In the genomic region with DNA sequence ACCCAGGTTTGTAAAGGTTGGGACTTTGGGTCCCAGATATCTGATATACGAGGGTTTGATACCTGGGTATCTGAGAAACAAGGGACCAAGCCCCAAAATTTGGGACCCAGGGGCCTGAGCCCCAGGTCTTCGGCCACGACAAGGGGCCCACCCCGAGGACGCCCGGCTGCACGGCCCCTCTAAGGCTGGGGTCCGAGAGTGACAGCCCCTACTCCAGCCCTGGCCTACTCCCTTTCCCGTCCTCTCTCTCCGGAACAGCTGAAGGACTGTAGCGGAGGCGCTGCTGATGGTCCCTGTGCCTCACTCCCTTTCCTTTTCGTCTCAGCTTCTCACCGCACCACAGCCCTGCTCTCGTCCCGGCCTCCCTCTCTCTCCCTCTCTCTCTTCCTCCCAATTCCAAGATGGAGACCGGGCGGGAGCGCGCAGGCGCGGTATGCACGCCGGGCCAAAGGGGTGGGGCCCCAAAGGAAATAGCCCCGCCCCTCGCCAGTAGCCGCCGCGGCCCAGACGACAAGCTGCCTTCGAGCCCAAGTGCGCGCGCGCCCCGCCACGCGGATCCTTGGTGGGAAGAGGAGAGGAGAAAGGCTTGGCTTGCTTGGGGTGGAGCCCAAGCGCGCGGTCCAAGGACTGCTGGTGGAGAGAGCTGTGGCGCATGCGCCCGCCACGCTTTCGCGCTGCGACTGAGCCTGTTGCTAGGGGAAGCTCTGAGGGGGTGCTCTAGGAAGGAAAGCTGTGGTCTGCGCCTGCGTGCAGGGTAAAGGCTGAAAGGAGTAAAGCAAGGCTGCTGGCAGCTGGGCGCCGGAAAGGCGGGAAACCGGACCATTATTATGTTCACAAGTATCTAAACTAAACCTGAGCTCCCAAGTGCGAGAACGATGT, we compare ENCODE assay signal across 7 mouse cellular contexts. TPM values are rescaled to one million over a fixed set of nuclear protein-coding genes. Genes with fewer than 3 reads are reported as not detected.
DNase-seq lines count a peak whose midpoint lies in the region; ATAC-seq and TF ChIP-seq lines count a peak whose summit lies in the region.

A gene (minus strand): TSS at position 418 of the 879 bp plus-strand sequence.

- peak within 1 kb of the TSS; percentile 78 for H3K9ac ChIP-seq in embryonic facial prominence, embryonic 12.5 days
- H3K9ac ChIP-seq in limb, embryonic 12.5 days (replicated peaks), result peak within 1 kb of the TSS; percentile 76
- H3K9ac ChIP-seq in midbrain, embryonic 15.5 days, result peak within 1 kb of the TSS; percentile 85

- H3K27ac ChIP-seq in embryonic facial prominence, embryonic 12.5 days, result peak within 1 kb of the TSS; percentile 93
- H3K27ac ChIP-seq in kidney, adult 2 months (ENCODE audit: insufficient read depth, low read depth, low read length), result peak within 1 kb of the TSS; percentile 95
- H3K27ac ChIP-seq in limb, embryonic 12.5 days, result peak within 1 kb of the TSS; percentile 93
- peak within 1 kb of the TSS; percentile 93 for H3K27ac ChIP-seq in midbrain, embryonic 15.5 days
- H3K27ac ChIP-seq in spleen, adult 2 months (ENCODE audit: insufficient read depth, low read length), result peak within 1 kb of the TSS; percentile 96

- TF ChIP-seq CTCF in kidney, adult 2 months (conservative IDR thresholded peaks at IDR 0.05; ENCODE audit: insufficient read depth, insufficient read length, low read depth, low read length), result no peak
- TF ChIP-seq CTCF in spleen, adult 2 months (IDR thresholded peaks at IDR 0.05; ENCODE audit: extremely low read depth, insufficient read depth, insufficient read length, insufficient replicate concordance), result no peak

- H3K4me3 ChIP-seq in embryonic facial prominence, embryonic 12.5 days, result peak within 1 kb of the TSS; percentile 63
- peak within 1 kb of the TSS; percentile 97 for H3K4me3 ChIP-seq in kidney, adult 2 months (ENCODE audit: insufficient read depth, low read depth, low read length)
- peak within 1 kb of the TSS; percentile 79 for H3K4me3 ChIP-seq in limb, embryonic 12.5 days (replicated peaks)
- H3K4me3 ChIP-seq in midbrain, embryonic 15.5 days, result peak within 1 kb of the TSS; percentile 74
- peak within 1 kb of the TSS; percentile 77 for H3K4me3 ChIP-seq in spleen, adult 2 months (ENCODE audit: extremely low read depth, insufficient read depth, insufficient read length)

- H3K9me3 ChIP-seq in embryonic facial prominence, embryonic 12.5 days, result no peaks in the 10 kb centered on the region
- H3K9me3 ChIP-seq in limb, embryonic 12.5 days, result no peaks in the 10 kb centered on the region
- no peaks in the 10 kb centered on the region for H3K9me3 ChIP-seq in midbrain, embryonic 15.5 days

- H3K4me1 ChIP-seq in embryonic facial prominence, embryonic 12.5 days, result peaks cover 23% of the 10 kb centered on the region
- H3K4me1 ChIP-seq in kidney, adult 2 months (ENCODE audit: control insufficient read depth, insufficient read depth, low read length), result peaks cover 7% of the 10 kb centered on the region; the same call in 1 of the 2 replicates
- peaks cover 30% of the 10 kb centered on the region for H3K4me1 ChIP-seq in limb, embryonic 12.5 days (replicated peaks)
- H3K4me1 ChIP-seq in midbrain, embryonic 15.5 days, result peaks cover 42% of the 10 kb centered on the region
- peaks cover 17% of the 10 kb centered on the region; the same call in 1 of the 2 replicates for H3K4me1 ChIP-seq in spleen, adult 2 months (ENCODE audit: control insufficient read depth, insufficient read depth, insufficient read length)

- peak; percentile 99 for DNase-seq in adrenal gland, postnatal 25 days
- DNase-seq in heart, adult 18-20 months, result peak; percentile 97 to 99
- DNase-seq in kidney, adult 2 months, result peak; percentile 99
- DNase-seq in spleen, adult 2 months (ENCODE audit: low read depth in 1 of 2, low spot score in 2 of 2), result peak; percentile 88 to 90

- H3K4me2 ChIP-seq in embryonic facial prominence, embryonic 12.5 days (replicated peaks), result peak within 1 kb of the TSS; percentile 84
- peak within 1 kb of the TSS; percentile 99 for H3K4me2 ChIP-seq in limb, embryonic 12.5 days
- peak within 1 kb of the TSS; percentile 99 for H3K4me2 ChIP-seq in midbrain, embryonic 15.5 days

- H3K36me3 ChIP-seq in embryonic facial prominence, embryonic 12.5 days, result peaks cover 10% of the 10 kb centered on the region
- peaks cover 4% of the 10 kb centered on the region; the same call in 1 of the 2 replicates for H3K36me3 ChIP-seq in kidney, adult 2 months (ENCODE audit: control insufficient read depth, insufficient read depth, low read length)
- H3K36me3 ChIP-seq in limb, embryonic 12.5 days, result peaks cover 18% of the 10 kb centered on the region
- peaks cover 11% of the 10 kb centered on the region for H3K36me3 ChIP-seq in midbrain, embryonic 15.5 days (replicated peaks)
- peaks cover 8% of the 10 kb centered on the region for H3K36me3 ChIP-seq in spleen, adult 2 months (ENCODE audit: control insufficient read depth, insufficient read depth, low read length)

- peak; percentile 86 for TF ChIP-seq POLR2A in kidney, adult 2 months (IDR thresholded peaks at IDR 0.05; ENCODE audit: low read depth, low read length)
- peak; percentile 77 for TF ChIP-seq POLR2A in spleen, adult 2 months (IDR thresholded peaks at IDR 0.05; ENCODE audit: low read depth, low read length)

- ATAC-seq in embryonic facial prominence, embryonic 12.5 days (ENCODE audit: insufficient number of reproducible peaks, insufficient read depth, low FRiP score, low TSS enrichment), result peak; percentile 98
- ATAC-seq in limb, embryonic 12.5 days (ENCODE audit: insufficient number of reproducible peaks, insufficient read depth, low FRiP score, low TSS enrichment, low read depth), result peak; percentile 96
- ATAC-seq in midbrain, embryonic 15.5 days (replicated peaks), result peak; percentile 97

- H3K27me3 ChIP-seq in embryonic facial prominence, embryonic 12.5 days, result no peaks in the 10 kb centered on the region
- no peaks in the 10 kb centered on the region for H3K27me3 ChIP-seq in kidney, adult 2 months (replicated peaks; ENCODE audit: control insufficient read depth, insufficient read depth, low read length)
- no peaks in the 10 kb centered on the region for H3K27me3 ChIP-seq in limb, embryonic 12.5 days
- H3K27me3 ChIP-seq in midbrain, embryonic 15.5 days (replicated peaks), result no peaks in the 10 kb centered on the region
- H3K27me3 ChIP-seq in spleen, adult 2 months (ENCODE audit: control insufficient read depth, insufficient read depth, low read length), result no peaks in the 10 kb centered on the region

- WGBS in embryonic facial prominence, embryonic 12.5 days, result under 1% methylated on average over 56 of the region's 56 CpGs
- under 1% methylated on average over 56 of the region's 56 CpGs for WGBS in kidney, adult 2 months
- WGBS in limb, embryonic 12.5 days, result under 1% methylated on average over 56 of the region's 56 CpGs
- under 1% methylated on average over 56 of the region's 56 CpGs for WGBS in midbrain, embryonic 15.5 days
- WGBS in spleen, adult 2 months, result under 1% methylated on average over 56 of the region's 56 CpGs

RNA-seq across cellular contexts. Expression of the gene that starts here (rescaled TPM):
- 82.8 and 89.5 TPM in 2 replicates for total RNA-seq in adrenal gland, postnatal 25 days (2021)
- 57.7 and 61.3 TPM in 2 replicates for polyA plus RNA-seq in embryonic facial prominence, embryonic 12.5 days (2016; fragmentation: Nextera tagmentation; extraction: Ambion mirVana)
- total RNA-seq in heart, adult 18-20 months (2021), result 10 to 100 TPM; 35.6 to 38.4 TPM
- 56.5 and 75.2 TPM in 2 replicates for polyA plus RNA-seq in kidney, adult 2 months (2012; rRNA removed)
- polyA plus RNA-seq in limb, embryonic 12.5 days (2016; fragmentation: Nextera tagmentation; extraction: Ambion mirVana), result 58.2 and 60.3 TPM in 2 replicates
- 66.8 and 70.9 TPM in 2 replicates for polyA plus RNA-seq in midbrain, embryonic 15.5 days (2015; fragmentation: Nextera tagmentation; extraction: Ambion mirVana)
- polyA plus RNA-seq in spleen, adult 2 months (2012; rRNA removed), result 97.0 and 109 TPM in 2 replicates

Comparison
In these comparisons a context has a peak if more than half of its experiments do, and no peak if none do; other contexts are left out.
1. Peak in every context shown above with its lines: DNase-seq, ATAC-seq, H3K4me3 ChIP-seq and H3K27ac ChIP-seq.